Mouse (Mus musculus): Measurements from ENCODE around the gene Gdf5. TPM values are rescaled to one million over a fixed set of nuclear protein-coding genes. Genes with fewer than 3 reads are reported as not detected.

Gdf5 gene
- polyA plus RNA-seq (2014; fragmentation: Nextera tagmentation; extraction: Ambion mirVana): 0.36 and 0.70 TPM in 2 replicates

- ATAC-seq (ENCODE audit: low FRiP score, low TSS enrichment): no peak
- Histone ChIP-seq H3K27me3 (ENCODE audit: control insufficient read depth, insufficient read depth, low read length) (no peaks in the 10 kb centered on the region), H3K4me3 (replicated peaks; ENCODE audit: low read depth, low read length) (no peak within 1 kb of the TSS), H3K9ac (replicated peaks; ENCODE audit: low read length) (no peak within 1 kb of the TSS; the same call in 1 of the 2 replicates), H3K4me2 (ENCODE audit: low read length) (no peak within 1 kb of the TSS), H3K27ac (replicated peaks; ENCODE audit: low read depth, low read length) (no peak within 1 kb of the TSS), H3K4me1 (ENCODE audit: control insufficient read depth, insufficient read depth, low read length) (peaks cover 13% of the 10 kb centered on the region; the same call in 1 of the 2 replicates), H3K9me3 (ENCODE audit: control insufficient read depth, low read length) (no peaks in the 10 kb centered on the region), H3K36me3 (ENCODE audit: control insufficient read depth, insufficient read depth, low read length) (no peaks in the 10 kb centered on the region)
- WGBS: 40% methylated on average over 13 of the region's 13 CpGs
- DNase-seq: peak; percentile 18
These were observed at the start of gene Gdf5 for GRCm38 (mm10) chr2:155945124-155945523. Gene Gdf5, minus strand, starts transcription at chr2:155945367.

GRCm38 (mm10) chr2:155991863-155992321 is 46.7 kb upstream of the Gdf5 start:
- Histone ChIP-seq H3K4me3 (replicated peaks; ENCODE audit: low read depth, low read length) (no peak overlapping the region), H3K4me2 (ENCODE audit: low read length) (no peak overlapping the region), H3K9me3 (ENCODE audit: control insufficient read depth, low read length) (no peaks in the 10 kb centered on the region), H3K27ac (replicated peaks; ENCODE audit: low read depth, low read length) (no peak overlapping the region), H3K4me1 (ENCODE audit: control insufficient read depth, insufficient read depth, low read length) (no peaks in the 10 kb centered on the region), H3K36me3 (ENCODE audit: control insufficient read depth, insufficient read depth, low read length) (peaks cover 100% of the 10 kb centered on the region), H3K9ac (replicated peaks; ENCODE audit: low read length) (no peak overlapping the region), H3K27me3 (ENCODE audit: control insufficient read depth, insufficient read depth, low read length) (no peaks in the 10 kb centered on the region)
- DNase-seq (peak; percentile 12), ATAC-seq (ENCODE audit: low FRiP score, low TSS enrichment) (no peak)
- 83% methylated on average over 14 of the region's 14 CpGs for WGBS

GRCm38 (mm10) chr2:155991151-155991550 is 46.0 kb upstream of the Gdf5 start:
- Histone ChIP-seq H3K27ac (replicated peaks; ENCODE audit: low read depth, low read length) (no peak overlapping the region), H3K27me3 (ENCODE audit: control insufficient read depth, insufficient read depth, low read length) (no peaks in the 10 kb centered on the region), H3K9ac (replicated peaks; ENCODE audit: low read length) (no peak overlapping the region), H3K9me3 (ENCODE audit: control insufficient read depth, low read length) (no peaks in the 10 kb centered on the region), H3K4me2 (ENCODE audit: low read length) (no peak overlapping the region), H3K4me3 (replicated peaks; ENCODE audit: low read depth, low read length) (no peak overlapping the region), H3K4me1 (ENCODE audit: control insufficient read depth, insufficient read depth, low read length) (no peaks in the 10 kb centered on the region), H3K36me3 (ENCODE audit: control insufficient read depth, insufficient read depth, low read length) (peaks cover 98% of the 10 kb centered on the region)
- WGBS: 95% methylated on average over 10 of the region's 10 CpGs
- DNase-seq (no peak), ATAC-seq (ENCODE audit: low FRiP score, low TSS enrichment) (no peak)

- H3K4me2 ChIP-seq (ENCODE audit: low read length): no peak overlapping the region
- no peak for DNase-seq
- no peaks in the 10 kb centered on the region for H3K4me1 ChIP-seq (ENCODE audit: control insufficient read depth, insufficient read depth, low read length)
- no peaks in the 10 kb centered on the region for H3K9me3 ChIP-seq (ENCODE audit: control insufficient read depth, low read length)
- H3K9ac ChIP-seq (replicated peaks; ENCODE audit: low read length): no peak overlapping the region
- ATAC-seq (ENCODE audit: low FRiP score, low TSS enrichment): no peak
- H3K36me3 ChIP-seq (ENCODE audit: control insufficient read depth, insufficient read depth, low read length): peaks cover 98% of the 10 kb centered on the region
- no peak overlapping the region for H3K27ac ChIP-seq (replicated peaks; ENCODE audit: low read depth, low read length)
- H3K4me3 ChIP-seq (replicated peaks; ENCODE audit: low read depth, low read length): no peak overlapping the region
- no peaks in the 10 kb centered on the region for H3K27me3 ChIP-seq (ENCODE audit: control insufficient read depth, insufficient read depth, low read length)
- WGBS: 78% methylated on average over 4 of the region's 4 CpGs
These were observed 43.9 kb upstream of the Gdf5 start for GRCm38 (mm10) chr2:155989085-155989484.

GRCm38 (mm10) chr2:155987131-155987530 is 42.0 kb upstream of the Gdf5 start:
- Histone ChIP-seq H3K27ac (replicated peaks; ENCODE audit: low read depth, low read length) (no peak overlapping the region), H3K36me3 (ENCODE audit: control insufficient read depth, insufficient read depth, low read length) (peaks cover 98% of the 10 kb centered on the region), H3K4me1 (ENCODE audit: control insufficient read depth, insufficient read depth, low read length) (no peaks in the 10 kb centered on the region), H3K9ac (replicated peaks; ENCODE audit: low read length) (no peak overlapping the region), H3K4me2 (ENCODE audit: low read length) (no peak overlapping the region), H3K27me3 (ENCODE audit: control insufficient read depth, insufficient read depth, low read length) (no peaks in the 10 kb centered on the region), H3K4me3 (replicated peaks; ENCODE audit: low read depth, low read length) (no peak overlapping the region), H3K9me3 (ENCODE audit: control insufficient read depth, low read length) (no peaks in the 10 kb centered on the region)
- 97% methylated on average over 6 of the region's 6 CpGs for WGBS
- ATAC-seq (ENCODE audit: low FRiP score, low TSS enrichment) (no peak), DNase-seq (no peak)

- H3K9ac ChIP-seq (replicated peaks; ENCODE audit: low read length): no peak overlapping the region
These were observed 40.6 kb upstream of the Gdf5 start for GRCm38 (mm10) chr2:155985776-155986175.

GRCm38 (mm10) chr2:155979328-155979991 is 34.3 kb upstream of the Gdf5 start:
- H3K4me1 ChIP-seq (ENCODE audit: control insufficient read depth, insufficient read depth, low read length): no peaks in the 10 kb centered on the region
- DNase-seq (no peak), ATAC-seq (ENCODE audit: low FRiP score, low TSS enrichment) (no peak)
- H3K9ac ChIP-seq (replicated peaks; ENCODE audit: low read length): no peak overlapping the region
- no peaks in the 10 kb centered on the region for H3K27me3 ChIP-seq (ENCODE audit: control insufficient read depth, insufficient read depth, low read length)
- H3K27ac ChIP-seq (replicated peaks; ENCODE audit: low read depth, low read length): no peak overlapping the region
- no peak overlapping the region for H3K4me3 ChIP-seq (replicated peaks; ENCODE audit: low read depth, low read length)
- peaks cover 90% of the 10 kb centered on the region for H3K36me3 ChIP-seq (ENCODE audit: control insufficient read depth, insufficient read depth, low read length)
- H3K9me3 ChIP-seq (ENCODE audit: control insufficient read depth, low read length): no peaks in the 10 kb centered on the region
- no peak overlapping the region for H3K4me2 ChIP-seq (ENCODE audit: low read length)
- 90% methylated on average over 5 of the region's 5 CpGs for WGBS

More at GRCm38 (mm10) chr2:155985776-155986175, 40.6 kb upstream of the Gdf5 start:
- Histone ChIP-seq H3K27me3 (ENCODE audit: control insufficient read depth, insufficient read depth, low read length) (no peaks in the 10 kb centered on the region), H3K27ac (replicated peaks; ENCODE audit: low read depth, low read length) (no peak overlapping the region), H3K9me3 (ENCODE audit: control insufficient read depth, low read length) (no peaks in the 10 kb centered on the region), H3K36me3 (ENCODE audit: control insufficient read depth, insufficient read depth, low read length) (peaks cover 98% of the 10 kb centered on the region), H3K4me1 (ENCODE audit: control insufficient read depth, insufficient read depth, low read length) (no peaks in the 10 kb centered on the region), H3K4me3 (replicated peaks; ENCODE audit: low read depth, low read length) (no peak overlapping the region), H3K4me2 (ENCODE audit: low read length) (no peak overlapping the region)
- no peak for DNase-seq
- WGBS: 92% methylated on average over 7 of the region's 7 CpGs
- no peak for ATAC-seq (ENCODE audit: low FRiP score, low TSS enrichment)

- peaks cover 85% of the 10 kb centered on the region for H3K36me3 ChIP-seq (ENCODE audit: control insufficient read depth, insufficient read depth, low read length)
- 82% methylated on average over 14 of the region's 14 CpGs for WGBS
These were observed 29.0 kb upstream of the Gdf5 start for GRCm38 (mm10) chr2:155974087-155974731.

GRCm38 (mm10) chr2:155973348-155973747 is 28.2 kb upstream of the Gdf5 start:
- H3K4me2 ChIP-seq (ENCODE audit: low read length): no peak overlapping the region
- H3K27me3 ChIP-seq (ENCODE audit: control insufficient read depth, insufficient read depth, low read length): no peaks in the 10 kb centered on the region
- H3K4me1 ChIP-seq (ENCODE audit: control insufficient read depth, insufficient read depth, low read length): no peaks in the 10 kb centered on the region
- WGBS: 83% methylated on average over 6 of the region's 6 CpGs
- H3K9ac ChIP-seq (replicated peaks; ENCODE audit: low read length): no peak overlapping the region
- H3K27ac ChIP-seq (replicated peaks; ENCODE audit: low read depth, low read length): no peak overlapping the region
- peaks cover 88% of the 10 kb centered on the region for H3K36me3 ChIP-seq (ENCODE audit: control insufficient read depth, insufficient read depth, low read length)
- ATAC-seq (ENCODE audit: low FRiP score, low TSS enrichment) (no peak), DNase-seq (no peak)
- H3K4me3 ChIP-seq (replicated peaks; ENCODE audit: low read depth, low read length): no peak overlapping the region
- H3K9me3 ChIP-seq (ENCODE audit: control insufficient read depth, low read length): no peaks in the 10 kb centered on the region

More at GRCm38 (mm10) chr2:155974087-155974731, 29.0 kb upstream of the Gdf5 start:
- Histone ChIP-seq H3K27ac (replicated peaks; ENCODE audit: low read depth, low read length) (no peak overlapping the region), H3K4me1 (ENCODE audit: control insufficient read depth, insufficient read depth, low read length) (no peaks in the 10 kb centered on the region), H3K4me2 (ENCODE audit: low read length) (no peak overlapping the region), H3K27me3 (ENCODE audit: control insufficient read depth, insufficient read depth, low read length) (no peaks in the 10 kb centered on the region), H3K4me3 (replicated peaks; ENCODE audit: low read depth, low read length) (no peak overlapping the region), H3K9me3 (ENCODE audit: control insufficient read depth, low read length) (no peaks in the 10 kb centered on the region), H3K9ac (replicated peaks; ENCODE audit: low read length) (no peak overlapping the region)
- no peak for ATAC-seq (ENCODE audit: low FRiP score, low TSS enrichment)
- DNase-seq: peak; percentile 4
